ENCODE assay signal across 8 mouse cellular contexts in genomic region chr13:52041467-52042421, GRCm38 (mm10).
A peak's percentile ranks its signal among the peaks of the same experiment; 100 is the strongest.
DNase-seq lines count a peak whose midpoint lies in the region; ATAC-seq and TF ChIP-seq lines count a peak whose summit lies in the region.

No protein-coding gene starts in this region.

- peaks cover 16% of the 10 kb centered on the region; the same call in 1 of the 2 replicates for H3K4me1 ChIP-seq in brown adipose tissue, adult 24 weeks (ENCODE audit: control insufficient read depth, insufficient read depth, insufficient read length, low read length)
- H3K4me1 ChIP-seq in forebrain, postnatal 0 days (ENCODE audit: insufficient read depth), result peaks cover 18% of the 10 kb centered on the region

- H3K9me3 ChIP-seq in forebrain, postnatal 0 days (ENCODE audit: low read length), result no peaks in the 10 kb centered on the region

- no peak overlapping the region for H3K4me2 ChIP-seq in forebrain, postnatal 0 days (ENCODE audit: low read depth)

- no peak for TF ChIP-seq CTCF in forebrain, postnatal 0 days (IDR thresholded peaks at IDR 0.05; ENCODE audit: low read depth)

- DNase-seq in adrenal gland, postnatal 10 days, result peak; percentile 59
- DNase-seq in adrenal gland, adult 8-10 months, result no peak
- DNase-seq in forebrain, postnatal 0 days, result peak; percentile 80
- peak; percentile 47 to 50 for DNase-seq in layer of hippocampus, postnatal 36 days
- no peak for DNase-seq in left cerebral cortex, adult 18-20 months (ENCODE audit: low spot score in 2 of 2)

- ATAC-seq in forebrain, postnatal 0 days, result peak; percentile 81
- peak; percentile 83 to 85 for ATAC-seq in hematopoietic stem cell, adult 5-6 weeks (replicated peaks in 1 of 2; ENCODE audit: insufficient read depth in 1 of 2, low FRiP score in 2 of 2, low TSS enrichment in 1 of 2, low read depth in 1 of 2, poor library complexity in 2 of 2, severe bottlenecking in 2 of 2)
- peak; percentile 56 for ATAC-seq in megakaryocyte-erythroid progenitor cell, adult 5-6 weeks (replicated peaks; ENCODE audit: low FRiP score, low TSS enrichment, poor library complexity, severe bottlenecking)

- peak overlapping the region; percentile 28 for H3K4me3 ChIP-seq in brown adipose tissue, adult 24 weeks (ENCODE audit: insufficient read depth, low read depth, low read length)
- no peak overlapping the region for H3K4me3 ChIP-seq in forebrain, postnatal 0 days (ENCODE audit: low read depth, low read length)

- no peaks in the 10 kb centered on the region for H3K27me3 ChIP-seq in forebrain, postnatal 0 days (ENCODE audit: insufficient read depth, low read length)

- no peaks in the 10 kb centered on the region for H3K36me3 ChIP-seq in forebrain, postnatal 0 days (ENCODE audit: insufficient read depth)

- H3K9ac ChIP-seq in forebrain, postnatal 0 days, result no peak overlapping the region

- WGBS in forebrain, postnatal 0 days, result 45% methylated on average over 15 of the region's 15 CpGs

- peak overlapping the region; percentile 19 for H3K27ac ChIP-seq in brown adipose tissue, adult 24 weeks (replicated peaks; ENCODE audit: low read depth, low read length)
- peak overlapping the region; percentile 57; the same call in 1 of the 2 replicates for H3K27ac ChIP-seq in forebrain, postnatal 0 days (ENCODE audit: low read depth, low read length)

Comparison
In these comparisons a context has a peak if more than half of its experiments do, and no peak if none do; other contexts are left out.
1. DNase-seq: peak in adrenal gland, postnatal 10 days (single experiment), forebrain, postnatal 0 days (single experiment) and layer of hippocampus, postnatal 36 days (2 of 2); none in adrenal gland, adult 8-10 months (single experiment) and left cerebral cortex, adult 18-20 months (0 of 2).
2. Peak in every context shown above with its lines, with median percentiles within 50 percentile points of each other: ATAC-seq.